Mouse (Mus musculus) liver, postnatal 0 days (tissue): ENCODE measurements around the gene Frmd4b.

Experiments
- CTCF ChIP-seq: sonication (generic); IDR thresholded peaks from 2 replicates; pipeline ENCODE4 v1.5.1; 2016; ENCODE audit warnings: antibody characterized with exemption, low read depth
- EP300 ChIP-seq: IDR thresholded peaks from 2 replicates; pipeline ENCODE4 v1.6.1; 2016; ENCODE audit warnings: antibody characterized with exemption, low read depth, mild to moderate bottlenecking

DNA sequence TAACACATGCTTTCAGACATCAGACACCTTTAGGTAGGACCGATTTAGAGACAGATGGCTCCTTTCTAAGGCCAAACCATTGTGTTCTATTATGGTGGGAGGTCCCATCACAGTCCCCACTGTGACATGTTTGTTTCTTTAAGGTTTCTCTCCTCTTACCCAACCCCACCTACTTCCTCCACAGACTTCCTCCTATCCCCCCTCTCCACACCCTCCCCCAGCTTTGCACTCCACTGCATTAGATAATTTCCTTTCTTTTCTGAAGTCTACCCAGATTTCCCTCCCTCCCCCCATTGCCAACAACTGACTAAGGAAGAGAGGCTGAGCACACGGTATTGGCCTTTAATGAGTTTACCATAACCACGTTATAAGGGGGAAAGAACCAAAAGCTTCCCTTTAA, 159.4 kb downstream of the Frmd4b start:
- TF ChIP-seq CTCF (no peak), EP300 (no peak)
